Mouse (Mus musculus): ENCODE results near the gene 2010111I01Rik.

DNA sequence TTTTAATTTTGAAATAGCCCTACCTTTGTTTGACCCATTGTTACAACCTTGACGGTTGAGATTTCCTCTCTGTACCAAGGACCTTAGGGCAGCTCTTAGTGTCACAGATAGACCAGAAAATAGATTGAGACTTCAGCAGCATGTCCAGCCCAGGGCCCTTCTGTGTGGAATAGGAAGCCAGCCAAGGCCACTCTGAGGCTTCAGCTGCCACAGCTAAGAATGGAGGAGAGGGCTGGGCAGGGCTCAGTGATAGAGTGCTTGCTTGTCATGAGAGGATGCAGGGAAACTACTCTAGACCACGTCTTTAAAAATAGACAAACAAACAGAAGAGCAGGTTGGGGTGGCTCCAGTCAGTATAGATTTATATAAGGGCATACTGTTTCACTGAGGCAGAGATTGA, 234.9 kb downstream of the 2010111I01Rik start:
- TF ChIP-seq POLR2A (IDR thresholded peaks at IDR 0.05; ENCODE audit: insufficient read depth, low read depth, low read length) (no peak), EP300 (IDR thresholded peaks at IDR 0.05; ENCODE audit: insufficient read depth, low read depth, low read length) (no peak)

Data from heart, adult 2 months (tissue).